Mouse (Mus musculus) ES-Bruce4 (cell line): ENCODE data around the gene Aoc2. TPM values are rescaled to one million over a fixed set of nuclear protein-coding genes. Genes with fewer than 3 reads are reported as not detected.
"Not testable (repeated sequence)": the region's sequence is repeated elsewhere in the genome, so short reads cannot be mapped to it uniquely, and the experiment has no call there.

ENCODE experiments used
- H3K27ac ChIP-seq: 2 replicates; pipeline ENCODE4 v1.5.1; 2012; ENCODE audit warnings: low read length, inconsistent platforms; ENCODE audit not compliant: insufficient read depth
- H3K27me3 ChIP-seq: 2 replicates; pipeline ENCODE4 v1.6.1; 2012; ENCODE audit warnings: mild to moderate bottlenecking, low read length, inconsistent platforms; ENCODE audit not compliant: control insufficient read depth, poor library complexity, insufficient read depth, severe bottlenecking
- H3K36me3 ChIP-seq: 2 replicates; pipeline ENCODE4 v1.6.1; 2012; ENCODE audit warnings: inconsistent platforms, mild to moderate bottlenecking, low read length, moderate library complexity; ENCODE audit not compliant: control insufficient read depth, poor library complexity, insufficient read depth, severe bottlenecking
- H3K4me1 ChIP-seq: one replicate; pipeline ENCODE4 v1.8.1; 2011; ENCODE audit warnings: low read length; ENCODE audit not compliant: control insufficient read depth, insufficient read depth
- H3K4me3 ChIP-seq: 2 replicates; pipeline ENCODE4 v1.5.1; 2011; ENCODE audit warnings: low read depth, mild to moderate bottlenecking, low read length
- H3K9ac ChIP-seq: 2 replicates; pipeline ENCODE4 v1.6.1; 2012; ENCODE audit warnings: low read depth, mild to moderate bottlenecking, inconsistent platforms; ENCODE audit not compliant: poor library complexity, severe bottlenecking
- H3K9me3 ChIP-seq: replicated peaks from 2 replicates; pipeline ENCODE4 v1.6.1; 2012; ENCODE audit warnings: mild to moderate bottlenecking, low read length, inconsistent platforms; ENCODE audit not compliant: control insufficient read depth, poor library complexity, insufficient read depth, severe bottlenecking
- CTCF ChIP-seq: IDR thresholded peaks from one replicate; pipeline ENCODE4 v1.8.1; 2011; ENCODE audit warnings: low read depth, low read length
- EP300 ChIP-seq: IDR thresholded peaks from 2 replicates; pipeline ENCODE4 v1.6.1; 2011; ENCODE audit warnings: low read depth, low read length; ENCODE audit not compliant: insufficient read depth
- POLR2A ChIP-seq: IDR thresholded peaks from one replicate; pipeline ENCODE4 v1.8.1; 2011; ENCODE audit warnings: low read length; ENCODE audit not compliant: insufficient read depth
- polyA plus RNA-seq: library from polyadenylated mRNA; stranded (reverse); fragments of >200 nt; gene quantifications from 2 replicates; pipeline ENCODE4 v1.2.4, GENCODE M21; 2011; ENCODE audit warnings: low read depth; ENCODE audit not compliant: missing spikeins, insufficient read depth, insufficient read length

The Aoc2 gene
- polyA plus RNA-seq, 1 experiment, result 3.5 TPM

GRCm38 (mm10) chr11:101374421-101374938 is 49.6 kb downstream of the Aoc2 start:
- H3K36me3 ChIP-seq, result no peaks in the 10 kb centered on the region
- TF ChIP-seq POLR2A, result no peak
- TF ChIP-seq EP300, result no peak
- no peak for TF ChIP-seq CTCF
- no peaks in the 10 kb centered on the region for H3K9me3 ChIP-seq
- no peak overlapping the region for H3K27ac ChIP-seq
- no peaks in the 10 kb centered on the region for H3K4me1 ChIP-seq
- H3K9ac ChIP-seq, result no peak overlapping the region
- H3K27me3 ChIP-seq, result no peaks in the 10 kb centered on the region
- no peak overlapping the region for H3K4me3 ChIP-seq

- H3K4me3 ChIP-seq, H3K27ac ChIP-seq, H3K36me3 ChIP-seq, H3K9ac ChIP-seq, H3K4me1 ChIP-seq, H3K27me3 ChIP-seq, H3K9me3 ChIP-seq: not testable (repeated sequence)
These were observed 53.3 kb downstream of the Aoc2 start for GRCm38 (mm10) chr11:101378196-101378595.

GRCm38 (mm10) chr11:101378926-101379325 is 54.1 kb downstream of the Aoc2 start:
- Histone ChIP-seq H3K27me3 (no peaks in the 10 kb centered on the region), H3K27ac (no peak overlapping the region), H3K36me3 (no peaks in the 10 kb centered on the region), H3K9ac (no peak overlapping the region), H3K4me1 (peaks cover 1% of the 10 kb centered on the region), H3K9me3 (no peaks in the 10 kb centered on the region), H3K4me3 (no peak overlapping the region)
- TF ChIP-seq EP300, result no peak
- TF ChIP-seq CTCF, result no peak
- TF ChIP-seq POLR2A, result no peak

Other genes starting within 250 kb of the Aoc2 start
- gene Hsd17b1, start 246.7 kb upstream of the Aoc2 start, polyA plus RNA-seq, result 1.0 TPM in 1 of 2 replicates, not detected in the other
- gene Coasy, start 242.5 kb upstream of the Aoc2 start, polyA plus RNA-seq, result 21.7 and 24.5 TPM in 2 replicates
- gene Mlx, start 237.8 kb upstream of the Aoc2 start, polyA plus RNA-seq, result 40.5 and 44.8 TPM in 2 replicates
- gene Psmc3ip, start 229.6 kb upstream of the Aoc2 start, polyA plus RNA-seq, result 35.1 and 35.3 TPM in 2 replicates
- 32.3 and 33.6 TPM in 2 replicates for gene Retreg3, start 205.2 kb upstream of the Aoc2 start, polyA plus RNA-seq
- gene Tubg1, start 205.1 kb upstream of the Aoc2 start, polyA plus RNA-seq, result 55.3 and 60.5 TPM in 2 replicates
- gene Tubg2, start 169.2 kb upstream of the Aoc2 start, polyA plus RNA-seq, result 1.9 and 3.0 TPM in 2 replicates
- gene Cntnap1, start 154.5 kb upstream of the Aoc2 start, polyA plus RNA-seq, result 0.15 and 0.37 TPM in 2 replicates
- 2.5 and 4.4 TPM in 2 replicates for gene Plekhh3, start 153.7 kb upstream of the Aoc2 start, polyA plus RNA-seq
- gene Ccr10, start 149.6 kb upstream of the Aoc2 start, polyA plus RNA-seq, result not detected in 2 replicates
- gene Ezh1, start 98.6 kb upstream of the Aoc2 start, polyA plus RNA-seq, result 42.8 and 49.9 TPM in 2 replicates
- gene Ramp2, start 79.0 kb upstream of the Aoc2 start, polyA plus RNA-seq, result 3.4 and 4.9 TPM in 2 replicates
- 135 and 143 TPM in 2 replicates for gene Vps25, start 71.4 kb upstream of the Aoc2 start, polyA plus RNA-seq
- gene Wnk4, start 64.5 kb upstream of the Aoc2 start, polyA plus RNA-seq, result 0.85 and 0.96 TPM in 2 replicates
- gene Cntd1, start 46.1 kb upstream of the Aoc2 start, polyA plus RNA-seq, result 14.6 and 14.9 TPM in 2 replicates
- gene Coa3, start 45.9 kb upstream of the Aoc2 start, polyA plus RNA-seq, result 44.8 and 53.0 TPM in 2 replicates
- 48.2 and 53.0 TPM in 2 replicates for gene Becn1, start 22.8 kb upstream of the Aoc2 start, polyA plus RNA-seq
- 161 and 168 TPM in 2 replicates for gene Psme3, start 8.8 kb upstream of the Aoc2 start, polyA plus RNA-seq
- 0.84 and 0.94 TPM in 2 replicates for gene Aoc3, start 5.5 kb downstream of the Aoc2 start, polyA plus RNA-seq
- not detected in 2 replicates for gene G6pc, start 42.5 kb downstream of the Aoc2 start, polyA plus RNA-seq
- 45.2 and 45.4 TPM in 2 replicates for gene Aarsd1, start 92.6 kb downstream of the Aoc2 start, polyA plus RNA-seq
- gene Gm27029, start 99.7 kb downstream of the Aoc2 start, polyA plus RNA-seq, result 8.8 and 9.4 TPM in 2 replicates
- gene Rundc1, start 100.0 kb downstream of the Aoc2 start, polyA plus RNA-seq, result 5.4 and 5.8 TPM in 2 replicates
- gene Ptges3l, start 100.3 kb downstream of the Aoc2 start, polyA plus RNA-seq, result not detected in 2 replicates
- gene Rpl27, start 117.2 kb downstream of the Aoc2 start, polyA plus RNA-seq, result 1,188 and 1,249 TPM in 2 replicates
- 6.7 and 9.0 TPM in 2 replicates for gene Ifi35, start 123.3 kb downstream of the Aoc2 start, polyA plus RNA-seq
- gene Rnd2, start 139.9 kb downstream of the Aoc2 start, polyA plus RNA-seq, result 11.2 and 11.4 TPM in 2 replicates
- 91.2 and 101 TPM in 2 replicates for gene Vat1, start 141.2 kb downstream of the Aoc2 start, polyA plus RNA-seq
- gene Brca1, start 226.9 kb downstream of the Aoc2 start, polyA plus RNA-seq, result 62.4 and 68.2 TPM in 2 replicates
- 245 and 262 TPM in 2 replicates for gene Nbr1, start 227.1 kb downstream of the Aoc2 start, polyA plus RNA-seq